Mouse (Mus musculus) heart, embryonic 11.5 days (tissue): Measurements from ENCODE around the gene Tmem9. TPM values are rescaled to one million over a fixed set of nuclear protein-coding genes. Genes with fewer than 3 reads are reported as not detected.

Experiments used
- ATAC-seq: fragments of 200-750 bp; cut with Nextera tagmentation; replicated peaks from 2 replicates; pipeline ENCODE4 v1.8.0; 2017; ENCODE audit warnings: moderate library complexity; ENCODE audit not compliant: insufficient number of reproducible peaks, low FRiP score, low TSS enrichment
- H3K27ac ChIP-seq: fragments of 300-500 bp; sonication (generic); 2 replicates; pipeline ENCODE4 v1.5.1; 2014; ENCODE audit warnings: mild to moderate bottlenecking, low read depth, low read length
- H3K27me3 ChIP-seq: fragments of 300-500 bp; sonication (generic); 2 replicates; pipeline ENCODE4 v1.6.1; 2014; ENCODE audit warnings: mild to moderate bottlenecking, low read length, mixed read lengths; ENCODE audit not compliant: control insufficient read depth, insufficient read depth
- H3K36me3 ChIP-seq: fragments of 300-500 bp; sonication (generic); 2 replicates; pipeline ENCODE4 v1.6.1; 2014; ENCODE audit warnings: mild to moderate bottlenecking, low read length, moderate library complexity, mixed read lengths; ENCODE audit not compliant: control insufficient read depth, insufficient read depth
- H3K4me1 ChIP-seq: fragments of 300-500 bp; sonication (generic); 2 replicates; pipeline ENCODE4 v1.6.1; 2014; ENCODE audit warnings: low read length; ENCODE audit not compliant: control insufficient read depth, insufficient read depth
- H3K4me2 ChIP-seq: fragments of 300-500 bp; sonication (generic); 2 replicates; pipeline ENCODE4 v1.6.1; 2014; ENCODE audit warnings: mild to moderate bottlenecking, moderate library complexity
- H3K4me3 ChIP-seq: fragments of 300-500 bp; sonication (generic); 2 replicates; pipeline ENCODE4 v1.5.1; 2014; ENCODE audit warnings: low read depth, low read length
- H3K9ac ChIP-seq: fragments of 300-500 bp; sonication (generic); 2 replicates; pipeline ENCODE4 v1.6.1; 2014; ENCODE audit warnings: mild to moderate bottlenecking, low read depth, low read length, moderate library complexity
- H3K9me3 ChIP-seq: fragments of 300-500 bp; sonication (generic); replicated peaks from 2 replicates; pipeline ENCODE4 v1.6.1; 2016; ENCODE audit warnings: low read length; ENCODE audit not compliant: control insufficient read depth
- WGBS: fragments of 180-500 bp; shearing (Covaris S2); extraction: QIAGEN DNeasy Blood & Tissue Kit; methylation state at CpG from one replicate; pipeline ENCODE4 v1.1.7; 2014; ENCODE audit not compliant: insufficient replicate concordance; 5-methylcytosine and 5-hydroxymethylcytosine counted together
- polyA plus RNA-seq: library from polyadenylated mRNA; unstranded; fragments of >200 nt; fragmentation: Nextera tagmentation; extraction: Ambion mirVana; gene quantifications from 2 replicates; pipeline ENCODE4 v1.2.1, GENCODE M21; 2014

The Tmem9 gene
- polyA plus RNA-seq: 65.0 and 106 TPM in 2 replicates

- 2% methylated on average over 37 of the region's 37 CpGs for WGBS
- H3K4me3 ChIP-seq: peak within 1 kb of the TSS; percentile 51
- no peaks in the 10 kb centered on the region for H3K36me3 ChIP-seq
- H3K4me2 ChIP-seq: peak within 1 kb of the TSS; percentile 89
- no peaks in the 10 kb centered on the region for H3K9me3 ChIP-seq
- H3K4me1 ChIP-seq: peaks cover 4% of the 10 kb centered on the region; the same call in 1 of the 2 replicates
- no peak within 1 kb of the TSS for H3K27ac ChIP-seq
- no peaks in the 10 kb centered on the region for H3K27me3 ChIP-seq
- peak within 1 kb of the TSS; percentile 61 for H3K9ac ChIP-seq
- peak; percentile 91 for ATAC-seq
Measured at GRCm38 (mm10) chr1:136007211-136008158, at the start of gene Tmem9. Tmem9 (plus strand) TSS chr1:136008150.

- no peaks in the 10 kb centered on the region for H3K4me1 ChIP-seq
- no peaks in the 10 kb centered on the region for H3K36me3 ChIP-seq
- WGBS: 35% methylated on average over 4 of the region's 4 CpGs
- no peak for ATAC-seq
- peaks cover 9% of the 10 kb centered on the region for H3K27me3 ChIP-seq
- H3K9me3 ChIP-seq: no peaks in the 10 kb centered on the region
- no peak overlapping the region for H3K4me3 ChIP-seq
- H3K9ac ChIP-seq: no peak overlapping the region
- no peak overlapping the region for H3K27ac ChIP-seq
- no peak overlapping the region for H3K4me2 ChIP-seq
Measured at GRCm38 (mm10) chr1:135958483-135958882, 49.5 kb upstream of the Tmem9 start.

- H3K4me1 ChIP-seq: no peaks in the 10 kb centered on the region
- no peaks in the 10 kb centered on the region for H3K36me3 ChIP-seq
- H3K27ac ChIP-seq: no peak overlapping the region
- WGBS: 52% methylated on average over 5 of the region's 5 CpGs
- H3K27me3 ChIP-seq: peaks cover 8% of the 10 kb centered on the region; the same call in 1 of the 2 replicates
- ATAC-seq: no peak
- H3K9ac ChIP-seq: no peak overlapping the region
- no peak overlapping the region for H3K4me3 ChIP-seq
- no peak overlapping the region for H3K4me2 ChIP-seq
- no peaks in the 10 kb centered on the region for H3K9me3 ChIP-seq
Measured at GRCm38 (mm10) chr1:135963177-135963576, 44.8 kb upstream of the Tmem9 start.

- ATAC-seq: no peak
- WGBS: 78% methylated on average over 11 of the region's 11 CpGs
Measured at GRCm38 (mm10) chr1:135964561-135964960, 43.4 kb upstream of the Tmem9 start.

DNA sequence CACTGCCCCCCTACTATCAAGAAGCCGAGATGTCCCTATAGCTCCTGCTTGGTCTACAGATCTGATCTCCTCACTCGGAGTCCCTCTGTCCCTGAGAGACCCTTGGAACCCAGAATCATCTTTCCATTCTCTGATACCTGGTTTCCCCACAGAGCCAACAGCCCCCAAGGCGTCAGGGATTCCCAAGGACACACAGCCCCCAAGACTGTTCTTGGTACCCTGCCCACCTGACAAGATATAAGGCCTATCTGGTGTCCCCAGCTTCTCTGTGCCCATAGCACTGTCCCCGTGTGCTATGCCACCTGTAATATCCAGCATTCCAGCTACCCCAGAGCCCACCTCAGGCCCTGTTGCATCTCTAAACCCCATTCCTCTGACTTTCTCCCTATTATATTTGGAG is 40.2 kb upstream of the Tmem9 start:
- Histone ChIP-seq H3K27ac (no peak overlapping the region), H3K4me1 (no peaks in the 10 kb centered on the region), H3K9ac (no peak overlapping the region), H3K9me3 (no peaks in the 10 kb centered on the region), H3K4me2 (no peak overlapping the region), H3K27me3 (peaks cover 5% of the 10 kb centered on the region; the same call in 1 of the 2 replicates), H3K36me3 (no peaks in the 10 kb centered on the region), H3K4me3 (no peak overlapping the region)
- ATAC-seq: no peak
- 67% methylated on average over 4 of the region's 4 CpGs for WGBS

More at GRCm38 (mm10) chr1:135964561-135964960, 43.4 kb upstream of the Tmem9 start:
- Histone ChIP-seq H3K9me3 (no peaks in the 10 kb centered on the region), H3K27me3 (peaks cover 8% of the 10 kb centered on the region; the same call in 1 of the 2 replicates), H3K36me3 (no peaks in the 10 kb centered on the region), H3K4me2 (no peak overlapping the region), H3K4me1 (no peaks in the 10 kb centered on the region), H3K9ac (no peak overlapping the region), H3K27ac (no peak overlapping the region), H3K4me3 (no peak overlapping the region)

GRCm38 (mm10) chr1:135970486-135970885 is 37.5 kb upstream of the Tmem9 start:
- Histone ChIP-seq H3K4me2 (no peak overlapping the region), H3K4me3 (no peak overlapping the region), H3K4me1 (no peaks in the 10 kb centered on the region), H3K27me3 (peaks cover 2% of the 10 kb centered on the region; the same call in 1 of the 2 replicates), H3K9me3 (no peaks in the 10 kb centered on the region), H3K9ac (no peak overlapping the region), H3K27ac (no peak overlapping the region), H3K36me3 (no peaks in the 10 kb centered on the region)
- WGBS: 42% methylated on average over 2 of the region's 2 CpGs
- no peak for ATAC-seq

DNA sequence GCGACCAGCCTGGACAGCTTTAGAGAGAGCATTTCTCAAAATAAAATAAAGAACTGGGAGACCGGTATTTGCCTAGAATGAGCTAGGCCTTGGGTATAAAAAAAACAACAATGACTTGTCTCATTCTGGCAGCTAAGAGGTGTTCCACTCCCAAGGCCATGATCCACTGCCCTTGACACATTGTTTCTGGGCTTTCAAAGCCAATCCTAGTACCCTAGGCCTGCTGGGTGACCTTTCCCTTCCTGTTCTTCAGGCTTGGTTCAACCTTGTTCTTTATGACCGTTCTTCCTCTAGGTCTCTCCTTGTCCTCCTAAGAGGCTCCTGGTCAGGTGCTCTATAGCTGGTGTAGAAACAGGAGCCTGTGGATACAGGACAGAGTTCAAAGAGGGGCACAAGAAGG is 35.4 kb upstream of the Tmem9 start:
- no peak overlapping the region for H3K27ac ChIP-seq
- no peak overlapping the region for H3K4me3 ChIP-seq
- H3K4me1 ChIP-seq: no peaks in the 10 kb centered on the region
- no peaks in the 10 kb centered on the region; the same call in 1 of the 2 replicates for H3K27me3 ChIP-seq
- no peaks in the 10 kb centered on the region for H3K36me3 ChIP-seq
- H3K4me2 ChIP-seq: no peak overlapping the region
- no peak for ATAC-seq
- no peaks in the 10 kb centered on the region for H3K9me3 ChIP-seq
- WGBS: 82% methylated on average over 3 of the region's 3 CpGs
- H3K9ac ChIP-seq: no peak overlapping the region

DNA sequence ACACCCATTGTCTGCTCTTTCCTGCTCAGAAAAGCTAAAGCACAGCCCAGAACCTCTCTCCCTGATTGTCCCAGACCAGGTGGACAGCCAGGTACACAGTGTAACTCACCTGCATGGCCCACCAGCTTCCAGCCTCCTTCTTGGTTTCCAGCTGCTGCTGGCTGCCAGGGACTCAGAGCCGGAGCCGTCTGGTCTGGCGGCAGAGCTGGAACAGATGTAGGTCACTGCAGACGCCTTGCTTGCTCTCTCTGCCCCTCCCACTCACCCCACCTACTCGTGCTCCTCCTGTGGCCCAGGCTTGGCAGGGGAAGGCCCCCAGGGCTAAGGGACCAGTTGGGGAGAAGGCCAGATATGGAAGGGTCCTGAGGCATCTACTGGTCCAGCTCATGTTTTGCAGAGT is 23.8 kb upstream of the Tmem9 start:
- no peaks in the 10 kb centered on the region for H3K36me3 ChIP-seq
- H3K27ac ChIP-seq: no peak overlapping the region
- H3K9ac ChIP-seq: no peak overlapping the region
- 34% methylated on average over 5 of the region's 5 CpGs for WGBS
- H3K27me3 ChIP-seq: peaks cover 4% of the 10 kb centered on the region; the same call in 1 of the 2 replicates
- H3K4me2 ChIP-seq: no peak overlapping the region
- no peak for ATAC-seq
- no peaks in the 10 kb centered on the region for H3K9me3 ChIP-seq
- H3K4me1 ChIP-seq: 0 out of 2 replicates have a peak, but pooled peaks cover 3% of the 10 kb centered on the region
- H3K4me3 ChIP-seq: no peak overlapping the region
